Mouse (Mus musculus) olfactory bulb, adult 2 months (tissue): Measurements from ENCODE around the gene Creb5.

Experiments
- CTCF ChIP-seq: fragments of 200-500 bp; IDR thresholded peaks from 2 replicates; pipeline ENCODE4 v1.5.1; 2012; ENCODE audit warnings: low read depth, mild to moderate bottlenecking, low read length, moderate library complexity; ENCODE audit not compliant: insufficient read depth
- POLR2A ChIP-seq: fragments of 200-500 bp; IDR thresholded peaks from 2 replicates; pipeline ENCODE4 v1.6.1; 2012; ENCODE audit warnings: mild to moderate bottlenecking, low read depth, low read length, moderate library complexity; ENCODE audit not compliant: insufficient read depth

DNA sequence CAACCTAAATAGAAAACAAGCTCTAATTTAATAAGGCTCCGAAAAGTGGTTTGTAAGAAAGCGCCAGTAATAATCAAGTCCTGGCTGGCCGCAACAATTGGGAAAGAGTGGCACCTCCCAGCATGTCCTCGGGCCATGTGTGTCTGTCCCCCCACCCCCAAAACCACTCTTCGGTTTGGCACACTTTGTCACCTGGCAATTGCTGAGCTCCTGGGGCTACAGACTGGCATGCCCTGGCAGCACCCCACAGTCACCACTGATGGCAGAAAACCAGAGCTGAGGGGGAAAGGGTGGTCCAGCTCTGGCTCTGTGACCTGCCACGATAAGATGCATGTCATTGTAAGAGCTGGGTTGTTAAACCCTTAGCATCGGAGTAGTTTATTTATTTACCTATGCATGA lies 175.7 kb downstream of the Creb5 start:
- TF ChIP-seq CTCF (no peak), POLR2A (no peak)
